Mouse (Mus musculus): ENCODE measurements around the gene Fer1l4. TPM values are rescaled to one million over a fixed set of nuclear protein-coding genes. Genes with fewer than 3 reads are reported as not detected.

Fer1l4 gene
- polyA plus RNA-seq, 1 experiment from 2014 or later = not detected

GRCm38 (mm10) chr2:156077461-156077860 is 24.7 kb upstream of the Fer1l4 start:
- no peak overlapping the region for H3K9ac ChIP-seq (replicated peaks; ENCODE audit: low read depth, low read length)
- no peak overlapping the region for H3K4me3 ChIP-seq (ENCODE audit: low read depth, low read length)
- no peaks in the 10 kb centered on the region for H3K4me1 ChIP-seq (ENCODE audit: control insufficient read depth, insufficient read depth, low read length)
- no peak overlapping the region for H3K27ac ChIP-seq (ENCODE audit: low read depth, low read length)
- no peaks in the 10 kb centered on the region for H3K27me3 ChIP-seq (ENCODE audit: control insufficient read depth, insufficient read depth, low read length)
- no peak for ATAC-seq (ENCODE audit: low read depth)
- peaks cover 56% of the 10 kb centered on the region for H3K36me3 ChIP-seq (ENCODE audit: control insufficient read depth, insufficient read depth, low read length)
- 93% methylated on average over 7 of the region's 7 CpGs for WGBS
- no peaks in the 10 kb centered on the region for H3K9me3 ChIP-seq (ENCODE audit: control insufficient read depth, low read length)
- H3K4me2 ChIP-seq (ENCODE audit: low read depth, low read length) = no peak overlapping the region

DNA sequence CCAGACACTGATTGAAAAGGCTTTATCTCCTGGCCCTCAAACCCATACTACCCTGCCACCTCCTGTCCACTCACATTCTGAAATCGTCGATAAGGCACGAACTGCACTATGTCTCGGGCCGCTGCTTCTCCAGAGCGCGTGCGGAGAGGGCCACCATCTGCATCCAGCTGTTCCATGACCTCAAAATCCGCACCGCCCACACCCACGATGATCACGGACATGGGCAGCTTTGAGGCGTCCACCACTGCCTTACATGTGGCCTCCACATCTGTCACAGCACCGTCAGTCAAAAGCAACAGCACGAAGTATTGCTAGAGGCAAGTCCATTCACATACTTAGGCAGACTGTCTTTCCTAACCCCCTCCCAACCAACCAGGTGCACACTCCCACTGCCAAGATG is 21.0 kb upstream of the Fer1l4 start:
- Histone ChIP-seq H3K27me3 (ENCODE audit: control insufficient read depth, insufficient read depth, low read length) (no peaks in the 10 kb centered on the region), H3K36me3 (ENCODE audit: control insufficient read depth, insufficient read depth, low read length) (peaks cover 68% of the 10 kb centered on the region), H3K4me2 (ENCODE audit: low read depth, low read length) (no peak overlapping the region), H3K4me3 (ENCODE audit: low read depth, low read length) (no peak overlapping the region), H3K4me1 (ENCODE audit: control insufficient read depth, insufficient read depth, low read length) (no peaks in the 10 kb centered on the region), H3K9ac (replicated peaks; ENCODE audit: low read depth, low read length) (no peak overlapping the region), H3K27ac (ENCODE audit: low read depth, low read length) (no peak overlapping the region), H3K9me3 (ENCODE audit: control insufficient read depth, low read length) (no peaks in the 10 kb centered on the region)
- ATAC-seq (ENCODE audit: low read depth) = no peak
- WGBS = 98% methylated on average over 15 of the region's 15 CpGs

DNA sequence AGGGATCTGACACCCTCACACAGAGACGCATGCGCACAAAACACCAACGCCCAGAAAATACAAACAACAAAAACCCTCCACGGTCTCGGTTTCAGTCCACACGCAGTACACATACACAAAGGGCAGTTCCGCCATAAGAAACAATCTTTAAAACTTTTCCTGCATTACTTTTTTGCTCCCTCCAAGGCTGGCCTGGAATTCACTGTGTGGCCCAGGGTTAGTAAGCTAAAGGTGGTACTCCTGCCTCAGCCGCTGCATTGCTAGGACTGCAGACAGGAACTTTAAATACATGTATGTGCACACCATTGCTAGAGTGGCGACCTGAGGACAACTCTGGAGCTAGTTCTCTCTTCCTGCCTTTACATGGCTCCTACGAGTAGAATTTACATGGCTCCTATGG is 18.5 kb upstream of the Fer1l4 start:
- 95% methylated on average over 10 of the region's 10 CpGs for WGBS
- H3K4me1 ChIP-seq (ENCODE audit: control insufficient read depth, insufficient read depth, low read length) = peaks cover 2% of the 10 kb centered on the region; the same call in 1 of the 2 replicates
- no peak for ATAC-seq (ENCODE audit: low read depth)
- H3K36me3 ChIP-seq (ENCODE audit: control insufficient read depth, insufficient read depth, low read length) = peaks cover 53% of the 10 kb centered on the region
- H3K27me3 ChIP-seq (ENCODE audit: control insufficient read depth, insufficient read depth, low read length) = no peaks in the 10 kb centered on the region
- no peak overlapping the region for H3K4me2 ChIP-seq (ENCODE audit: low read depth, low read length)
- H3K27ac ChIP-seq (ENCODE audit: low read depth, low read length) = no peak overlapping the region
- H3K9ac ChIP-seq (replicated peaks; ENCODE audit: low read depth, low read length) = no peak overlapping the region
- no peak overlapping the region for H3K4me3 ChIP-seq (ENCODE audit: low read depth, low read length)
- H3K9me3 ChIP-seq (ENCODE audit: control insufficient read depth, low read length) = no peaks in the 10 kb centered on the region

DNA sequence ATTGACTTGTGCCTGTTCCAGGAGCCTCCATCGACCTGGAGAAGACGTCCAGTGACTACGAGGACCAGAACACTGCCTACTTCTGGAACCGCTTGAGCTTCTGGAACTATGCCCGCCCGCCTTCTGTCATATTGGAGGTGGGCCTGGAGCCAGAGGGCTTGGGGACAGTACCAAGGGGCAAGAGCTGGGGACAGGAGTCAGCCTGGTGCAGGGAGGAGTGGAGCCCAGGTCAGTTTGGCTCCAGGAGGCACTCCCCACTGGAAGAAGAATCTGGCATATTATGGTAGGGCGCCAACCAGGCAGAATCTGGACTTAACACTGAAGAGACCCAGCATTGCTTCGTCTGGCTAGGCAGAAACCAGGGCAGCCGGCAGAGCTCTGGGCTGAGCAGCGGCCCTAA is 15.2 kb upstream of the Fer1l4 start:
- Histone ChIP-seq H3K27ac (ENCODE audit: low read depth, low read length) (no peak overlapping the region), H3K4me3 (ENCODE audit: low read depth, low read length) (no peak overlapping the region), H3K36me3 (ENCODE audit: control insufficient read depth, insufficient read depth, low read length) (peaks cover 21% of the 10 kb centered on the region), H3K9ac (replicated peaks; ENCODE audit: low read depth, low read length) (no peak overlapping the region), H3K27me3 (ENCODE audit: control insufficient read depth, insufficient read depth, low read length) (no peaks in the 10 kb centered on the region; the same call in 1 of the 2 replicates), H3K9me3 (ENCODE audit: control insufficient read depth, low read length) (no peaks in the 10 kb centered on the region), H3K4me2 (ENCODE audit: low read depth, low read length) (no peak overlapping the region), H3K4me1 (ENCODE audit: control insufficient read depth, insufficient read depth, low read length) (peaks cover 3% of the 10 kb centered on the region; the same call in 1 of the 2 replicates)
- ATAC-seq (ENCODE audit: low read depth) = no peak
- 92% methylated on average over 10 of the region's 10 CpGs for WGBS

DNA sequence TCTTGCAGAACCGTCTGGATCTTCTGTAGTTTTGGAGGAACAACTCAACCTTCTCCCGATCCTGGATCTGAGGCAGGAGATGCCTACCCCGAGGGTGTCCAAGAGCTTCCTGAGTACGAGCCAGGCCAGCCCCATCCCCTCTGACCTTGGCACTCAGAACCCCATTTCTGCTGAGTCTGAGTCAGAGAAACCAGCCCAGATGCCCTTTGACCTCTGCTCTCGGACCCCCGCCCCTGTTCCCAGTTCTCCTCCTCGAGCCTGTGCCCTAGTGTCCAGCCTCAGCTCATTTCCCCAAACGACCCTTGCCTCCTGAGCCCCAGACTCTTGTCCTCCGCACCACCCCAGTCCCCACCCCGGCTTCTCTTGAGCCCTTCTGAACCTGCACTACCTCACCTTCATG is 13.4 kb upstream of the Fer1l4 start:
- 28% methylated on average over 10 of the region's 10 CpGs for WGBS
- H3K27me3 ChIP-seq (ENCODE audit: control insufficient read depth, insufficient read depth, low read length) = no peaks in the 10 kb centered on the region; the same call in 1 of the 2 replicates
- no peaks in the 10 kb centered on the region for H3K9me3 ChIP-seq (ENCODE audit: control insufficient read depth, low read length)
- H3K4me2 ChIP-seq (ENCODE audit: low read depth, low read length) = peak overlapping the region; percentile 87
- H3K27ac ChIP-seq (ENCODE audit: low read depth, low read length) = no peak overlapping the region
- H3K36me3 ChIP-seq (ENCODE audit: control insufficient read depth, insufficient read depth, low read length) = peaks cover 13% of the 10 kb centered on the region
- H3K4me1 ChIP-seq (ENCODE audit: control insufficient read depth, insufficient read depth, low read length) = peaks cover 3% of the 10 kb centered on the region; the same call in 1 of the 2 replicates
- ATAC-seq (ENCODE audit: low read depth) = peak; percentile 31; the same call in 1 of the 2 replicates
- peak overlapping the region; percentile 79 for H3K4me3 ChIP-seq (ENCODE audit: low read depth, low read length)
- H3K9ac ChIP-seq (replicated peaks; ENCODE audit: low read depth, low read length) = peak overlapping the region; percentile 78

DNA sequence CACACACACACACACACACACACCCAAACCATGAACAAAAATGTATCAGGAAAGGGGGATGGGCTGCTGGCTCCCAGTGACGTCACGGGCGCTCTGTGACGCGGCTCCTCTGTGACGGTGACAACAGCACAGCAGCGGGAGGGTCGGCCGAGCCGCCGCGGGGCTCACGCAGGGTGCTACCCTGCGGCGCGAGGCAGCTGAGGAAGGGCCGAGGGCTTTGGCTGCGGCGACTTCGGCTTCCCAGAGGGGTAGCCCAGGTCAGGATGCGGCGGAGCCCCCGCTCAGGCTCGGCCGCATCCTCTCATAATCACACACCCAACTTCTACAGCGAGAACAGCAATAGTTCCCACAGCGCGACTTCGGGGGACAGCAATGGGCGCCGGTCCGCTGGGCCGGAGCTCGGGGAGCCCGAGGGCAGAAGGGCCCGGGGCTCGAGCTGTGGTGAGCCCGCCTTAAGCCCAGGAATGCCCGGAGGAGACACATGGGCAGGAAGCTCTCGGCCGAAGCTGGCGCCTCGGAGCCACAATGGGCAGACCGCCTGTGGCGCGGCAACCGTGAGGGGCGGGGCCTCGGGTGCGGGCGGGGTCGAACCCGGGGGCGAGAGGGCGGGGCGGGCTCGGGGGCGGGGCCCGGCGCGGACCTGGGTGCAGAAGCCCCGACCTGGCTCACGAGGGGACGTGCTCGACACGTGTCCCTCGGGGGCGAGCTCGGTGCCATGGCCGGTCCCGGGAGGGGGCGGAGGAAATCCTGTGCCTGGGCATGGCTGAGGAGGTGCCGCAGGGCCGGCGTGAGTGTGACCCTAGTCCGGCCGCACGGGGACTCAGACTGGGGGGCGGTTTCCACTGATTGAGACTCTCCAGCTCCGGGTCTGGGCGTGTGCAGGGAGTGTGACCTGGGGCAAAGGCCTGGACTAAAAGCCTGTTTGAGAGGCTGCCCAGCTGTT is 12.6 kb upstream of the Fer1l4 start, which contains the start of gene Spag4:
Spag4 (plus strand) TSS at position 77 of the 943 bp plus-strand sequence.
- peak within 1 kb of the TSS; percentile 87 for H3K4me2 ChIP-seq (ENCODE audit: low read depth, low read length)
- peaks cover 3% of the 10 kb centered on the region; the same call in 1 of the 2 replicates for H3K4me1 ChIP-seq (ENCODE audit: control insufficient read depth, insufficient read depth, low read length)
- H3K9ac ChIP-seq (replicated peaks; ENCODE audit: low read depth, low read length) = peak within 1 kb of the TSS; percentile 78
- H3K27me3 ChIP-seq (ENCODE audit: control insufficient read depth, insufficient read depth, low read length) = no peaks in the 10 kb centered on the region; the same call in 1 of the 2 replicates
- peak within 1 kb of the TSS; percentile 79 for H3K4me3 ChIP-seq (ENCODE audit: low read depth, low read length)
- no peaks in the 10 kb centered on the region for H3K9me3 ChIP-seq (ENCODE audit: control insufficient read depth, low read length)
- H3K36me3 ChIP-seq (ENCODE audit: control insufficient read depth, insufficient read depth, low read length) = peaks cover 13% of the 10 kb centered on the region
- H3K27ac ChIP-seq (ENCODE audit: low read depth, low read length) = peak within 1 kb of the TSS; percentile 87
- peak; percentile 77 for ATAC-seq (ENCODE audit: low read depth)
- under 1% methylated on average over 72 of the region's 81 CpGs for WGBS

DNA sequence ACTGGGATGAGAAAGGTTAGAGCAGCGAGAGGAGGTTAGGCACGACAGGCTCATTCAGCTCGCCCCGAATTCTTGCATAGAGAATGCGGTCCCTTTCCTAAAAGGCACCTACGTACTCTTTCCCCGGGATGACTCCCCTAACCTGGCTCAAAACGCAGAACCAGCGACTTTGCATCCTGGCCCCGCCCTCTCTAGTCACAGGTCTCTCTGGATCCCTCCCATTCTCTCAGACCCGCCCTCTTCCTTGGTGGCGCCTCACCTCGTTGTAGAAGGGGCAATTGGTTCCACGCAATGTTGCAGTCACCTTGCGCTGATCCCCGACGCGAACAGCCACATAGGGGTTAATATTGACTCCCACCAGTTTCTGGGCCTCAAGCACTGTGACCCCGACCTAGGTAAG is 4.8 kb downstream of the Fer1l4 start:
- Histone ChIP-seq H3K4me1 (ENCODE audit: control insufficient read depth, insufficient read depth, low read length) (no peaks in the 10 kb centered on the region), H3K4me3 (ENCODE audit: low read depth, low read length) (no peak overlapping the region), H3K9me3 (ENCODE audit: control insufficient read depth, low read length) (no peaks in the 10 kb centered on the region), H3K9ac (replicated peaks; ENCODE audit: low read depth, low read length) (no peak overlapping the region), H3K36me3 (ENCODE audit: control insufficient read depth, insufficient read depth, low read length) (no peaks in the 10 kb centered on the region), H3K27me3 (ENCODE audit: control insufficient read depth, insufficient read depth, low read length) (peaks cover 3% of the 10 kb centered on the region; the same call in 1 of the 2 replicates), H3K4me2 (ENCODE audit: low read depth, low read length) (no peak overlapping the region), H3K27ac (ENCODE audit: low read depth, low read length) (no peak overlapping the region)
- no peak for ATAC-seq (ENCODE audit: low read depth)
- WGBS = 5% methylated on average over 19 of the region's 19 CpGs

- no peak for ATAC-seq (ENCODE audit: low read depth)
- WGBS = 89% methylated on average over 8 of the region's 8 CpGs
- Histone ChIP-seq H3K36me3 (ENCODE audit: control insufficient read depth, insufficient read depth, low read length) (no peaks in the 10 kb centered on the region), H3K27ac (ENCODE audit: low read depth, low read length) (no peak overlapping the region), H3K9me3 (ENCODE audit: control insufficient read depth, low read length) (no peaks in the 10 kb centered on the region), H3K4me1 (ENCODE audit: control insufficient read depth, insufficient read depth, low read length) (no peaks in the 10 kb centered on the region), H3K9ac (replicated peaks; ENCODE audit: low read depth, low read length) (no peak overlapping the region), H3K4me3 (ENCODE audit: low read depth, low read length) (no peak overlapping the region), H3K27me3 (ENCODE audit: control insufficient read depth, insufficient read depth, low read length) (peaks cover 3% of the 10 kb centered on the region; the same call in 1 of the 2 replicates), H3K4me2 (ENCODE audit: low read depth, low read length) (no peak overlapping the region)
These were observed 9.8 kb downstream of the Fer1l4 start for GRCm38 (mm10) chr2:156042903-156043302.

GRCm38 (mm10) chr2:156039390-156039789 is 13.4 kb downstream of the Fer1l4 start:
- no peaks in the 10 kb centered on the region for H3K9me3 ChIP-seq (ENCODE audit: control insufficient read depth, low read length)
- ATAC-seq (ENCODE audit: low read depth) = no peak
- WGBS = 92% methylated on average over 3 of the region's 3 CpGs
- no peaks in the 10 kb centered on the region for H3K27me3 ChIP-seq (ENCODE audit: control insufficient read depth, insufficient read depth, low read length)
- H3K9ac ChIP-seq (replicated peaks; ENCODE audit: low read depth, low read length) = no peak overlapping the region
- no peak overlapping the region for H3K4me3 ChIP-seq (ENCODE audit: low read depth, low read length)
- no peak overlapping the region for H3K4me2 ChIP-seq (ENCODE audit: low read depth, low read length)
- no peaks in the 10 kb centered on the region for H3K4me1 ChIP-seq (ENCODE audit: control insufficient read depth, insufficient read depth, low read length)
- no peaks in the 10 kb centered on the region for H3K36me3 ChIP-seq (ENCODE audit: control insufficient read depth, insufficient read depth, low read length)
- no peak overlapping the region for H3K27ac ChIP-seq (ENCODE audit: low read depth, low read length)

Measured in neural tube, embryonic 14.5 days (tissue).